ENCODE assay signal across 8 mouse cellular contexts in genomic region chr11:21163673-21164072, GRCm38 (mm10).
A peak's percentile ranks its signal among the peaks of the same experiment; 100 is the strongest.
DNase-seq lines count a peak whose midpoint lies in the region; ATAC-seq and TF ChIP-seq lines count a peak whose summit lies in the region.

No protein-coding gene starts in this region.

- ATAC-seq in heart, embryonic 13.5 days (ENCODE audit: extremely low read depth, insufficient number of reproducible peaks, low FRiP score, low TSS enrichment): no peak
- 0 out of 2 replicates have a peak, but pooled peaks have one; percentile 24 for ATAC-seq in midbrain, embryonic 14.5 days (ENCODE audit: low FRiP score, low TSS enrichment)

- H3K9me3 ChIP-seq in heart, embryonic 13.5 days: no peaks in the 10 kb centered on the region
- H3K9me3 ChIP-seq in midbrain, embryonic 14.5 days (ENCODE audit: control insufficient read depth, low read length): no peaks in the 10 kb centered on the region

- no peaks in the 10 kb centered on the region for H3K36me3 ChIP-seq in heart, embryonic 13.5 days
- H3K36me3 ChIP-seq in midbrain, embryonic 14.5 days (ENCODE audit: control insufficient read depth, insufficient read depth, low read length): no peaks in the 10 kb centered on the region

- no peak for TF ChIP-seq CTCF in cerebellum, adult 2 months (IDR thresholded peaks at IDR 0.05; ENCODE audit: borderline replicate concordance, insufficient read depth, low read depth, low read length)

- H3K9ac ChIP-seq in heart, embryonic 13.5 days: no peak overlapping the region
- H3K9ac ChIP-seq in midbrain, embryonic 14.5 days (replicated peaks; ENCODE audit: low read length): peak overlapping the region; percentile 16; the same call in 1 of the 2 replicates

- WGBS in heart, embryonic 13.5 days: 8% methylated on average over 5 of the region's 5 CpGs
- 7% methylated on average over 5 of the region's 5 CpGs for WGBS in midbrain, embryonic 14.5 days
- WGBS in cerebellum, adult 2 months: 12% methylated on average over 5 of the region's 5 CpGs

- no peak for DNase-seq in heart, adult 9 months (ENCODE audit: low spot score in 2 of 2)
- peak; percentile 39 for DNase-seq in ovary, adult 18-20 months (ENCODE audit: low spot score)
- no peak for DNase-seq in ovary, postnatal 14 days (ENCODE audit: low spot score)
- peak; percentile 39 for DNase-seq in midbrain, embryonic 14.5 days
- DNase-seq in thymus, postnatal 25 days: peak; percentile 74
- DNase-seq in cerebellum, adult 2 months: no peak
- DNase-seq in spleen, adult 12 weeks (ENCODE audit: low spot score): no peak

- no peak for TF ChIP-seq POLR2A in cerebellum, adult 2 months (IDR thresholded peaks at IDR 0.05; ENCODE audit: borderline replicate concordance, insufficient read depth, low read length)

- H3K4me1 ChIP-seq in heart, embryonic 13.5 days: peaks cover 17% of the 10 kb centered on the region
- peaks cover 8% of the 10 kb centered on the region; the same call in 1 of the 2 replicates for H3K4me1 ChIP-seq in midbrain, embryonic 14.5 days (ENCODE audit: control insufficient read depth, insufficient read depth, low read length)
- H3K4me1 ChIP-seq in cerebellum, adult 2 months (ENCODE audit: control insufficient read depth, insufficient read depth, low read length): no peaks in the 10 kb centered on the region

- no peaks in the 10 kb centered on the region for H3K27me3 ChIP-seq in heart, embryonic 13.5 days (replicated peaks)
- no peaks in the 10 kb centered on the region for H3K27me3 ChIP-seq in midbrain, embryonic 14.5 days (ENCODE audit: control insufficient read depth, insufficient read depth, low read length)
- no peaks in the 10 kb centered on the region for H3K27me3 ChIP-seq in cerebellum, adult 2 months (ENCODE audit: control insufficient read depth, insufficient read depth, low read length)

- no peak overlapping the region for H3K4me3 ChIP-seq in heart, embryonic 13.5 days
- no peak overlapping the region for H3K4me3 ChIP-seq in midbrain, embryonic 14.5 days (replicated peaks; ENCODE audit: low read depth, low read length)
- no peak overlapping the region for H3K4me3 ChIP-seq in cerebellum, adult 2 months (replicated peaks; ENCODE audit: insufficient read depth, low read depth, low read length)

- no peak overlapping the region for H3K27ac ChIP-seq in heart, embryonic 13.5 days (replicated peaks)
- no peak overlapping the region for H3K27ac ChIP-seq in midbrain, embryonic 14.5 days (replicated peaks; ENCODE audit: low read depth, low read length)
- H3K27ac ChIP-seq in cerebellum, adult 2 months (ENCODE audit: insufficient read depth, low read length): no peak overlapping the region

- peak overlapping the region; percentile 14; the same call in 1 of the 2 replicates for H3K4me2 ChIP-seq in heart, embryonic 13.5 days
- 0 out of 2 replicates have a peak overlapping the region, but pooled peaks have one; percentile 17 for H3K4me2 ChIP-seq in midbrain, embryonic 14.5 days (ENCODE audit: low read length)

Comparison
In these comparisons a context has a peak if more than half of its experiments do, and no peak if none do; other contexts are left out.
1. DNase-seq: peak in ovary, adult 18-20 months (single experiment), midbrain, embryonic 14.5 days (single experiment) and thymus, postnatal 25 days (single experiment); none in heart, adult 9 months (0 of 2), ovary, postnatal 14 days (single experiment), cerebellum, adult 2 months (0 of 2) and spleen, adult 12 weeks (single experiment).